Mouse (Mus musculus): ENCODE measurements around the gene Vmn2r12. TPM values are rescaled to one million over a fixed set of nuclear protein-coding genes. Genes with fewer than 3 reads are reported as not detected.

Vmn2r12 gene
- not detected in 2 replicates for polyA plus RNA-seq (2012; rRNA removed)

GRCm38 (mm10) chr5:109097850-109098249 lies at the start of gene Vmn2r12:
TSS of gene Vmn2r12 (minus strand) at chr5:109097950.

GRCm38 (mm10) chr5:109059469-109059868 lies 38.3 kb downstream of the Vmn2r12 start, which contains the start of gene Vmn2r11:
TSS of gene Vmn2r11 (minus strand) at chr5:109059569.

Other genes with a start within 250 kb of the Vmn2r12 start
- not detected in 2 replicates for gene Vmn2r9, start 245.3 kb downstream of the Vmn2r12 start, polyA plus RNA-seq (2012; rRNA removed)
- gene Vmn2r10, start 91.4 kb downstream of the Vmn2r12 start, polyA plus RNA-seq (2012; rRNA removed): not detected in 2 replicates
- not detected in 2 replicates for gene Vmn2r11, start 38.4 kb downstream of the Vmn2r12 start, polyA plus RNA-seq (2012; rRNA removed)
- not detected in 2 replicates for gene Vmn2r13, start 94.2 kb upstream of the Vmn2r12 start, polyA plus RNA-seq (2012; rRNA removed)
- gene Vmn2r14, start 126.8 kb upstream of the Vmn2r12 start, polyA plus RNA-seq (2012; rRNA removed): not detected in 2 replicates
- gene Vmn2r15, start 199.7 kb upstream of the Vmn2r12 start, polyA plus RNA-seq (2012; rRNA removed): not detected in 2 replicates
- gene Vmn2r16, start 232.2 kb upstream of the Vmn2r12 start, polyA plus RNA-seq (2012; rRNA removed): not detected in 2 replicates